ENCODE assay signal across 8 mouse cellular contexts in the genomic region with DNA sequence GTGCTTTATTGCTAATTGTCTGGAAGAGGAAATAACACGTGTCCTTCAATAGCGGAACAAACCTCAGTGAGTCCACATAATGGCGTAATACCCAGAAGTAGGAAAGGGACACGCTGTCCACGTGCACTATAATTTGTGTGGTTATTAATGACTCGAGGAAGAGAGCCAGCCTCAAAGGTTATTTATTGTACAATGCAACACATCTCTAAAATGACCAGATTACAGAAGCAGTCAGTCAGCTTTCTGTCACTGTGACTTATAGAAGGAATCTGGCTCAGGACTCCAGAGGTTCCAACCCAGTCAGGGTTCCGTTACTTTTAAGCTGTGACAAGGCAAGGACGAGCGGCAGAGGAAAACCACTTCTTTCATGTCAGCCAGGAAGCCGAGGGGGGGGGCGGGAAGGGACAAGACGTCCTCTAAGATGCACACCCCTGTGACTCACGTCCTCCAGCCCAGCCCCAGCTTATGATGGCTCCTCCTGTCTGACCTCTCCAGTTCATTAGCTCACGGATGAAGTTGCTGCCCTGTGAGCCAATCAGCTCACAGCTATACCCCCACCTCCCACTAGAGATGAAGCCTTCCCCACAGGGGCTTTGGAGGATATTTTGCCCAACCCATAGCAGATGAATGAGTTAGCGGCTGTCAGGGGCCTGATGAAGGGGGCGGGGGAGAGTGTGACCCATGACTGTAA. TPM values are rescaled to one million over a fixed set of nuclear protein-coding genes. Genes with fewer than 3 reads are reported as not detected.
DNase-seq lines count a peak whose midpoint lies in the region; ATAC-seq and TF ChIP-seq lines count a peak whose summit lies in the region.

No protein-coding gene starts in this region.

- TF ChIP-seq CTCF in hindbrain, postnatal 0 days (IDR thresholded peaks at IDR 0.05; ENCODE audit: low read depth), result no peak
- no peak for TF ChIP-seq CTCF in lung, adult 2 months (IDR thresholded peaks at IDR 0.05; ENCODE audit: insufficient read depth, low read length)

- no peak overlapping the region for H3K27ac ChIP-seq in forebrain, embryonic 14.5 days (ENCODE audit: low read depth, low read length)
- H3K27ac ChIP-seq in hindbrain, postnatal 0 days, result no peak overlapping the region
- 0 out of 2 replicates have a peak overlapping the region, but pooled peaks have one; percentile 6 for H3K27ac ChIP-seq in neural tube, embryonic 13.5 days (replicated peaks)

- H3K9me3 ChIP-seq in forebrain, embryonic 14.5 days (replicated peaks; ENCODE audit: control insufficient read depth, low read length), result no peaks in the 10 kb centered on the region
- no peaks in the 10 kb centered on the region for H3K9me3 ChIP-seq in hindbrain, postnatal 0 days (ENCODE audit: low read length)
- H3K9me3 ChIP-seq in neural tube, embryonic 13.5 days, result no peaks in the 10 kb centered on the region

- WGBS in forebrain, embryonic 14.5 days, result 42% methylated on average over 16 of the region's 16 CpGs
- WGBS in hindbrain, postnatal 0 days, result 25% methylated on average over 16 of the region's 16 CpGs
- WGBS in lung, adult 2 months, result 8% methylated on average over 16 of the region's 16 CpGs
- WGBS in neural tube, embryonic 13.5 days, result 26% methylated on average over 16 of the region's 16 CpGs

- H3K27me3 ChIP-seq in forebrain, embryonic 14.5 days (replicated peaks; ENCODE audit: control insufficient read depth, insufficient read depth, low read length), result no peaks in the 10 kb centered on the region
- H3K27me3 ChIP-seq in hindbrain, postnatal 0 days (ENCODE audit: insufficient read depth, low read length), result no peaks in the 10 kb centered on the region
- H3K27me3 ChIP-seq in neural tube, embryonic 13.5 days, result no peaks in the 10 kb centered on the region; the same call in 1 of the 2 replicates

- 0 out of 2 replicates have a peak, but pooled peaks cover 6% of the 10 kb centered on the region for H3K4me1 ChIP-seq in forebrain, embryonic 14.5 days (ENCODE audit: control insufficient read depth, insufficient read depth, low read length)
- no peaks in the 10 kb centered on the region for H3K4me1 ChIP-seq in hindbrain, postnatal 0 days (ENCODE audit: insufficient read depth, low read length)
- peaks cover 7% of the 10 kb centered on the region; the same call in 1 of the 2 replicates for H3K4me1 ChIP-seq in lung, adult 2 months (ENCODE audit: control insufficient read depth, insufficient read depth, low read length)
- peaks cover 24% of the 10 kb centered on the region for H3K4me1 ChIP-seq in neural tube, embryonic 13.5 days (replicated peaks)

- H3K4me2 ChIP-seq in forebrain, embryonic 14.5 days (ENCODE audit: low read length), result 0 out of 2 replicates have a peak overlapping the region, but pooled peaks have one; percentile 2
- peak overlapping the region; percentile 43 for H3K4me2 ChIP-seq in hindbrain, postnatal 0 days (ENCODE audit: low read depth, low read length)
- H3K4me2 ChIP-seq in neural tube, embryonic 13.5 days, result peak overlapping the region; percentile 40

- H3K36me3 ChIP-seq in forebrain, embryonic 14.5 days (ENCODE audit: control insufficient read depth, insufficient read depth, low read length), result no peaks in the 10 kb centered on the region
- H3K36me3 ChIP-seq in hindbrain, postnatal 0 days (ENCODE audit: insufficient read depth, low read length), result no peaks in the 10 kb centered on the region
- no peaks in the 10 kb centered on the region for H3K36me3 ChIP-seq in neural tube, embryonic 13.5 days

- no peak overlapping the region for H3K9ac ChIP-seq in forebrain, embryonic 14.5 days (ENCODE audit: low read length)
- no peak overlapping the region for H3K9ac ChIP-seq in hindbrain, postnatal 0 days (replicated peaks; ENCODE audit: low read length)
- peak overlapping the region; percentile 18; the same call in 1 of the 2 replicates for H3K9ac ChIP-seq in neural tube, embryonic 13.5 days

- TF ChIP-seq POLR2A in lung, adult 2 months (IDR thresholded peaks at IDR 0.05; ENCODE audit: borderline replicate concordance, extremely low read depth, low read depth, low read length), result peak; percentile 35; the same call in 1 of the 2 replicates

- ATAC-seq in forebrain, embryonic 14.5 days, result peak; percentile 46; the same call in 1 of the 2 replicates
- peak; percentile 82 for ATAC-seq in hindbrain, postnatal 0 days
- ATAC-seq in neural tube, embryonic 13.5 days (ENCODE audit: low read depth), result peak; percentile 74
- ATAC-seq in megakaryocyte-erythroid progenitor cell, adult 5-6 weeks (replicated peaks; ENCODE audit: low FRiP score, low TSS enrichment, poor library complexity, severe bottlenecking), result no peak

- H3K4me3 ChIP-seq in forebrain, embryonic 14.5 days (ENCODE audit: low read depth, low read length), result no peak overlapping the region
- no peak overlapping the region for H3K4me3 ChIP-seq in hindbrain, postnatal 0 days (ENCODE audit: low read length)
- no peak overlapping the region for H3K4me3 ChIP-seq in lung, adult 2 months (replicated peaks; ENCODE audit: extremely low read depth, low read depth, low read length)
- no peak overlapping the region for H3K4me3 ChIP-seq in neural tube, embryonic 13.5 days

- DNase-seq in adrenal gland, adult 2 months, result peak; percentile 77
- DNase-seq in adrenal gland, postnatal 4 days (ENCODE audit: low spot score in 2 of 2), result no peak
- peak; percentile 30 for DNase-seq in forebrain, embryonic 14.5 days (ENCODE audit: low spot score)
- DNase-seq in hindbrain, postnatal 0 days (ENCODE audit: low spot score), result peak; percentile 62
- peak; percentile 25 for DNase-seq in lung, adult 2 months
- DNase-seq in c-Kit-positive CD71-positive TER-119-positive erythroid progenitor cells, embryonic 14.5 days (ENCODE audit: low spot score), result no peak

RNA-seq across cellular contexts. Expression of gene Gpr132, which starts 29.6 kb away (rescaled TPM):
- under 1 TPM; 0.26 to 0.59 TPM for total RNA-seq in adrenal gland, adult 2 months (2021)
- 1.3 TPM in 2 replicates for polyA plus RNA-seq in adrenal gland, adult 2 months (2012; rRNA removed)
- under 1 TPM; 0.20 to 0.39 TPM for total RNA-seq in adrenal gland, postnatal 4 days (2021)
- not detected in 2 replicates for polyA plus RNA-seq in forebrain, embryonic 14.5 days (2014; fragmentation: Nextera tagmentation; extraction: Ambion mirVana)
- 0.10 TPM in 1 of 2 replicates, not detected in the other for total RNA-seq in hindbrain, postnatal 0 days (2014; rRNA removed)
- polyA plus RNA-seq in hindbrain, postnatal 0 days (2015; fragmentation: Nextera tagmentation; extraction: Ambion mirVana), result 0.05 TPM in 1 of 2 replicates, not detected in the other
- polyA plus RNA-seq in lung, adult 2 months (2012; rRNA removed), result 9.2 and 12.9 TPM in 2 replicates
- not detected in 2 replicates for polyA plus RNA-seq in neural tube, embryonic 13.5 days (2015; fragmentation: Nextera tagmentation; extraction: Ambion mirVana)
- 4.5 and 5.1 TPM in 2 replicates for total RNA-seq in megakaryocyte-erythroid progenitor cell, adult 5-6 weeks (2014; fragmentation: Nextera tagmentation)
- total RNA-seq in megakaryocyte-erythroid progenitor cell, adult 5-6 weeks (2017), result 3.1 and 4.2 TPM in 2 replicates

RNA-seq across cellular contexts. Expression of gene Jag2, which starts 31.9 kb away (rescaled TPM):
- 1 to 10 TPM; 3.5 to 6.1 TPM for total RNA-seq in adrenal gland, adult 2 months (2021)
- polyA plus RNA-seq in adrenal gland, adult 2 months (2012; rRNA removed), result 12.8 and 25.8 TPM in 2 replicates
- 10 to 100 TPM; 15.2 to 18.3 TPM for total RNA-seq in adrenal gland, postnatal 4 days (2021)
- polyA plus RNA-seq in forebrain, embryonic 14.5 days (2014; fragmentation: Nextera tagmentation; extraction: Ambion mirVana), result 5.3 and 7.5 TPM in 2 replicates
- 63.4 and 88.4 TPM in 2 replicates for total RNA-seq in hindbrain, postnatal 0 days (2014; rRNA removed)
- 7.7 and 8.5 TPM in 2 replicates for polyA plus RNA-seq in hindbrain, postnatal 0 days (2015; fragmentation: Nextera tagmentation; extraction: Ambion mirVana)
- polyA plus RNA-seq in lung, adult 2 months (2012; rRNA removed), result 54.0 and 62.8 TPM in 2 replicates
- polyA plus RNA-seq in neural tube, embryonic 13.5 days (2015; fragmentation: Nextera tagmentation; extraction: Ambion mirVana), result 8.6 and 9.6 TPM in 2 replicates
- total RNA-seq in megakaryocyte-erythroid progenitor cell, adult 5-6 weeks (2014; fragmentation: Nextera tagmentation), result 0.11 and 0.99 TPM in 2 replicates
- 0.23 and 5.7 TPM in 2 replicates for total RNA-seq in megakaryocyte-erythroid progenitor cell, adult 5-6 weeks (2017)

RNA-seq across cellular contexts. Expression of gene Nudt14, which starts 44.3 kb away (rescaled TPM):
- total RNA-seq in adrenal gland, adult 2 months (2021), result 10 to 100 TPM; 24.6 to 34.4 TPM
- polyA plus RNA-seq in adrenal gland, adult 2 months (2012; rRNA removed), result 35.4 and 45.9 TPM in 2 replicates
- total RNA-seq in adrenal gland, postnatal 4 days (2021), result 10 to 100 TPM; 42.1 to 46.3 TPM
- polyA plus RNA-seq in forebrain, embryonic 14.5 days (2014; fragmentation: Nextera tagmentation; extraction: Ambion mirVana), result 62.8 and 75.9 TPM in 2 replicates
- 29.0 and 29.4 TPM in 2 replicates for total RNA-seq in hindbrain, postnatal 0 days (2014; rRNA removed)
- polyA plus RNA-seq in hindbrain, postnatal 0 days (2015; fragmentation: Nextera tagmentation; extraction: Ambion mirVana), result 51.7 and 54.8 TPM in 2 replicates
- polyA plus RNA-seq in lung, adult 2 months (2012; rRNA removed), result 43.4 and 47.4 TPM in 2 replicates
- 55.1 and 74.8 TPM in 2 replicates for polyA plus RNA-seq in neural tube, embryonic 13.5 days (2015; fragmentation: Nextera tagmentation; extraction: Ambion mirVana)
- total RNA-seq in megakaryocyte-erythroid progenitor cell, adult 5-6 weeks (2014; fragmentation: Nextera tagmentation), result 9.9 and 22.9 TPM in 2 replicates
- total RNA-seq in megakaryocyte-erythroid progenitor cell, adult 5-6 weeks (2017), result 1.9 and 7.5 TPM in 2 replicates

Comparison
In these comparisons a context has a peak if more than half of its experiments do, and no peak if none do; other contexts are left out.
1. DNase-seq: peak in adrenal gland, adult 2 months (single experiment), forebrain, embryonic 14.5 days (single experiment), hindbrain, postnatal 0 days (single experiment) and lung, adult 2 months (single experiment); none in adrenal gland, postnatal 4 days (0 of 2) and c-Kit-positive CD71-positive TER-119-positive erythroid progenitor cells, embryonic 14.5 days (single experiment).
2. Peak in every context shown above with its lines, with median percentiles within 50 percentile points of each other: H3K4me2 ChIP-seq.